Mouse (Mus musculus) kidney, adult 2 months (tissue): Measurements from ENCODE around the gene Zfp141. TPM values are rescaled to one million over a fixed set of nuclear protein-coding genes. Genes with fewer than 3 reads are reported as not detected.

Source experiments
- DNase-seq: peaks from one replicate; pipeline ENCODE4 v3.0.0; 2021
- H3K27ac ChIP-seq: fragments of 200-500 bp; 2 replicates; pipeline ENCODE4 v1.5.1; 2012; ENCODE audit warnings: low read depth, low read length, control low read depth, inconsistent platforms; ENCODE audit not compliant: insufficient read depth
- H3K27me3 ChIP-seq: fragments of 200-500 bp; replicated peaks from 2 replicates; pipeline ENCODE4 v1.6.1; 2012; ENCODE audit warnings: mild to moderate bottlenecking, moderate library complexity, low read length, inconsistent platforms; ENCODE audit not compliant: control insufficient read depth, insufficient read depth
- H3K36me3 ChIP-seq: fragments of 200-500 bp; 2 replicates; pipeline ENCODE4 v1.6.1; 2012; ENCODE audit warnings: mild to moderate bottlenecking, moderate library complexity, low read length, inconsistent platforms; ENCODE audit not compliant: control insufficient read depth, insufficient read depth
- H3K4me1 ChIP-seq: fragments of 200-500 bp; 2 replicates; pipeline ENCODE4 v1.6.1; 2011; ENCODE audit warnings: low read length; ENCODE audit not compliant: control insufficient read depth, insufficient read depth
- H3K4me3 ChIP-seq: fragments of 200-500 bp; 2 replicates; pipeline ENCODE4 v1.5.1; 2011; ENCODE audit warnings: mild to moderate bottlenecking, low read depth, low read length, control low read depth; ENCODE audit not compliant: insufficient read depth
- CTCF ChIP-seq: fragments of 200-500 bp; conservative IDR thresholded peaks from 2 replicates; pipeline ENCODE4 v1.5.1; 2011; ENCODE audit warnings: low read depth, mild to moderate bottlenecking, control low read depth, low read length, moderate library complexity, mixed read lengths; ENCODE audit not compliant: insufficient read depth, insufficient read length
- POLR2A ChIP-seq: fragments of 200-500 bp; IDR thresholded peaks from one replicate; pipeline ENCODE4 v1.6.1; 2011; ENCODE audit warnings: low read depth, low read length, control low read depth
- WGBS: fragments of 180-500 bp; shearing (Covaris S2); methylation state at CpG from one replicate; pipeline ENCODE4 v1.1.7; 2018; 5-methylcytosine and 5-hydroxymethylcytosine counted together
- polyA plus RNA-seq: library from polyadenylated mRNA; depleted of rRNA; stranded (reverse); fragments of >200 nt; gene quantifications from 2 replicates; pipeline ENCODE4 v1.2.3, GENCODE M21; 2012; rRNA removed

The Zfp141 gene
- polyA plus RNA-seq, 1 experiment, result 5.0 TPM

GRCm38 (mm10) chr7:42454640-42455039 is 50.9 kb downstream of the Zfp141 start:
- 53% methylated on average over 4 of the region's 4 CpGs for WGBS
- no peaks in the 10 kb centered on the region for H3K4me1 ChIP-seq
- no peak overlapping the region for H3K27ac ChIP-seq
- no peaks in the 10 kb centered on the region for H3K36me3 ChIP-seq
- no peak overlapping the region for H3K4me3 ChIP-seq
- TF ChIP-seq POLR2A (no peak), CTCF (no peak)
- H3K27me3 ChIP-seq, result no peaks in the 10 kb centered on the region
- DNase-seq, result no peak

DNA sequence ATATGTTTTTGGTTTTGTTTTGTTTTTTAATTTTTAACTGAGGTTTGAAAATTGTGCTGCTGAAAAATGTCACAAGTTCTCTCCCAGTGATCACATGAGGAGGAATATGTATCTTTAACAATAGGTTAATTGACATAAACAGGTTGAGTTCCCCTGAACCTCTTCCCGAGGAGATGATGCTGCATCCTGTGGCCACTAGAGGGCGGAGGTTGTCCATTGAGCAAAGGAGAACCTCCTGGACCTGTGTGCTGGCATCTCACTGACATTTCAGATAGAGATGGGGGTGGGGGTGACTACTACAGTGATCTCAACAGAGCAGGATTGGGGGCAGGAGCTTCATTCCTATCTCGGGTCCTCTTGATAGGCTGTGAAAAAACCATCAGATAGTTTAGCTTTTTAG is 54.9 kb downstream of the Zfp141 start:
- Histone ChIP-seq H3K4me1 (no peaks in the 10 kb centered on the region), H3K27ac (no peak overlapping the region), H3K36me3 (no peaks in the 10 kb centered on the region), H3K27me3 (no peaks in the 10 kb centered on the region), H3K4me3 (no peak overlapping the region)
- DNase-seq, result peak; percentile 41
- WGBS, result 33% methylated on average over 3 of the region's 3 CpGs
- TF ChIP-seq POLR2A (no peak), CTCF (peak; percentile 75)

GRCm38 (mm10) chr7:42447850-42448249 is 57.7 kb downstream of the Zfp141 start, which contains the start of gene 4933421I07Rik:
4933421I07Rik (minus strand) TSS chr7:42448120.
- no peak for TF ChIP-seq CTCF
- no peak for TF ChIP-seq POLR2A
- H3K4me1 ChIP-seq, result no peaks in the 10 kb centered on the region

DNA sequence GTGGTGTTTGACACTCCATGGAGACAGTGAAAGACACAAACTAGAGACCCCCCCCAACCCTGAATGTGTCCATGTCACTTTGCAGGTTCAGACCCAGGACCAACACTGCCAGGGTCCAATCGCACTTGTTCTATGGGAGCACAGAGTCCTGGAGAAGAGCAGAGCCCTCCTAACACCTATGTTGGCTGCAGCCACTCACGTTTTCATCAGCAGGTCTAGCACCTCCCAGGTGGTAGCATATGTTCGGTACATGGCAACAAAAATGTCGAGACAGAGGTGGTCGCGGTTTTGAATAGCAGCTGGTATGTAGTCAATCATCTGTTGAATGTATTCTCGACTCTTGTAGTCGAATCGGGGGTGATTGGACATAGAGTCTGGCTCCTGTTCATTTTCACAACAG is 58.2 kb downstream of the Zfp141 start:
- 83% methylated on average over 9 of the region's 9 CpGs for WGBS
- Histone ChIP-seq H3K36me3 (no peaks in the 10 kb centered on the region), H3K27me3 (no peaks in the 10 kb centered on the region), H3K27ac (no peak overlapping the region), H3K4me1 (no peaks in the 10 kb centered on the region), H3K4me3 (no peak overlapping the region)
- TF ChIP-seq POLR2A, result no peak
- no peak for DNase-seq

More at GRCm38 (mm10) chr7:42447850-42448249, 57.7 kb downstream of the Zfp141 start, which contains the start of gene 4933421I07Rik:
- DNase-seq, result no peak
- H3K4me3 ChIP-seq, result no peak within 1 kb of the TSS
- H3K36me3 ChIP-seq, result no peaks in the 10 kb centered on the region
- no peak within 1 kb of the TSS for H3K27ac ChIP-seq
- no peaks in the 10 kb centered on the region for H3K27me3 ChIP-seq
- 69% methylated on average over 5 of the region's 5 CpGs for WGBS

Other genes starting within 250 kb of the Zfp141 start
- not detected in 2 replicates for gene Vmn2r61, start 245.7 kb downstream of the Zfp141 start, polyA plus RNA-seq
- not detected in 2 replicates for gene 4933421I07Rik, start 57.6 kb downstream of the Zfp141 start, polyA plus RNA-seq
- not detected in 2 replicates for gene Gm21028, start 72.8 kb upstream of the Zfp141 start, polyA plus RNA-seq
- 0.19 TPM in 1 of 2 replicates, not detected in the other for gene Zfp977, start 86.8 kb upstream of the Zfp141 start, polyA plus RNA-seq
- 0.31 and 0.47 TPM in 2 replicates for gene Zfp976, start 136.8 kb upstream of the Zfp141 start, polyA plus RNA-seq
- 0.37 and 0.59 TPM in 2 replicates for gene Zfp975, start 187.0 kb upstream of the Zfp141 start, polyA plus RNA-seq
- gene Gm17067, start 221.3 kb upstream of the Zfp141 start, polyA plus RNA-seq, result not detected in 2 replicates